In the genomic region with DNA sequence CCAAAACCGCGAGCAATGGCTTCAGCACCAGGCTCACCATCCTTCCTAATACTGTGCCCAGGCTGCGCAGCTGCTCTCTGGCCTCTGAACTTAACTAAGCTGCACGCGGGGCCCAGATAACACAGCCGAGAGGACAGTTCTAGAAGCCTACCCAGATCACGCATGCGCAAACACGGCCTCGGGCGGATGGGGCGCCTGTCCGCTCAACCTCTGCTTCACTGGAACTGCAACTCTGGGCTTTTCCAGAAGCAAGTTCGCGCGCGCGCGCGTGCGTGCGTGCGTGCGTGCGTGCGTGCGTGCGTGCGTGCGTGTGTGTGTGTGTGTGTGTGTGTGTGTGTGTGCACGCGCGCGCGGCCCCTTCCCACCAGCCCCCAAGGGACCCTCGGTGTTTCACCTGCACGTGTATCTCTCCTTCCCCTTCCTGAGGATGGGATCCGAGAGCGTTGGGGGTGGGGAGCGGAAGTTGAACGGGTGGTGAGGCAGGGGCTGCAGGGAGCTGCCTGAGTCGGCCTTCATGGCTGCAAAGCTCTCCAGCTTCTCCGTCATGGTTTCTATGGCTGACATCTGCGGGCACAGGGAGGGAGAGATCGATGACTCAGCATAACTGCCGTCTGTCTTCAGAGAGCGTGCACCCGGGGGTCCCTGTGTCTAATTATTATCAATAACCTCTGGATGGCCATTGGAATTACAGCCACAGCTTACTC, we compare ENCODE assay signal across 8 mouse cellular contexts. TPM values are rescaled to one million over a fixed set of nuclear protein-coding genes. Genes with fewer than 3 reads are reported as not detected.
DNase-seq lines count a peak whose midpoint lies in the region; ATAC-seq and TF ChIP-seq lines count a peak whose summit lies in the region.

No protein-coding gene starts in this region.

- no peaks in the 10 kb centered on the region for H3K9me3 ChIP-seq in forebrain, embryonic 10.5 days
- no peaks in the 10 kb centered on the region for H3K9me3 ChIP-seq in forebrain, embryonic 11.5 days (ENCODE audit: control insufficient read depth, low read length)
- H3K9me3 ChIP-seq in forebrain, embryonic 12.5 days = no peaks in the 10 kb centered on the region
- H3K9me3 ChIP-seq in hindbrain, embryonic 14.5 days (ENCODE audit: control insufficient read depth, low read length) = no peaks in the 10 kb centered on the region
- H3K9me3 ChIP-seq in lung, embryonic 15.5 days = no peaks in the 10 kb centered on the region

- peaks cover 56% of the 10 kb centered on the region for H3K27me3 ChIP-seq in forebrain, embryonic 10.5 days (ENCODE audit: poor library complexity, severe bottlenecking)
- no peaks in the 10 kb centered on the region for H3K27me3 ChIP-seq in forebrain, embryonic 11.5 days (ENCODE audit: control insufficient read depth, insufficient read depth, low read length)
- 0 out of 2 replicates have a peak, but pooled peaks cover 5% of the 10 kb centered on the region for H3K27me3 ChIP-seq in forebrain, embryonic 12.5 days
- H3K27me3 ChIP-seq in hindbrain, embryonic 14.5 days (ENCODE audit: control insufficient read depth, insufficient read depth, low read length) = peaks cover 12% of the 10 kb centered on the region
- peaks cover 3% of the 10 kb centered on the region; the same call in 1 of the 2 replicates for H3K27me3 ChIP-seq in lung, embryonic 15.5 days
- no peaks in the 10 kb centered on the region for H3K27me3 ChIP-seq in small intestine, adult 2 months (ENCODE audit: control insufficient read depth, insufficient read depth, low read length)

- no peak overlapping the region; the same call in 1 of the 2 replicates for H3K9ac ChIP-seq in forebrain, embryonic 11.5 days (ENCODE audit: low read length)
- H3K9ac ChIP-seq in forebrain, embryonic 12.5 days = no peak overlapping the region
- H3K9ac ChIP-seq in hindbrain, embryonic 14.5 days = 0 out of 2 replicates have a peak overlapping the region, but pooled peaks have one; percentile 13
- peak overlapping the region; percentile 14; the same call in 1 of the 2 replicates for H3K9ac ChIP-seq in lung, embryonic 15.5 days

- TF ChIP-seq POLR2A in bone marrow macrophage, adult 2 months (IDR thresholded peaks at IDR 0.05; ENCODE audit: borderline replicate concordance, low read depth, low read length) = no peak
- TF ChIP-seq POLR2A in small intestine, adult 2 months (IDR thresholded peaks at IDR 0.05; ENCODE audit: low read depth, low read length) = no peak

- peaks cover 78% of the 10 kb centered on the region for H3K36me3 ChIP-seq in forebrain, embryonic 10.5 days (replicated peaks)
- H3K36me3 ChIP-seq in forebrain, embryonic 11.5 days (ENCODE audit: control insufficient read depth, insufficient read depth, low read length) = no peaks in the 10 kb centered on the region; the same call in 1 of the 2 replicates
- H3K36me3 ChIP-seq in forebrain, embryonic 12.5 days (replicated peaks) = peaks cover 30% of the 10 kb centered on the region
- no peaks in the 10 kb centered on the region for H3K36me3 ChIP-seq in hindbrain, embryonic 14.5 days (replicated peaks; ENCODE audit: control insufficient read depth, insufficient read depth)
- H3K36me3 ChIP-seq in lung, embryonic 15.5 days = no peaks in the 10 kb centered on the region
- H3K36me3 ChIP-seq in small intestine, adult 2 months (ENCODE audit: control insufficient read depth, insufficient read depth, low read length) = peaks cover 4% of the 10 kb centered on the region; the same call in 1 of the 2 replicates

- H3K4me1 ChIP-seq in forebrain, embryonic 10.5 days = peaks cover 69% of the 10 kb centered on the region
- peaks cover 15% of the 10 kb centered on the region for H3K4me1 ChIP-seq in forebrain, embryonic 11.5 days (replicated peaks; ENCODE audit: control insufficient read depth, insufficient read depth, low read length)
- H3K4me1 ChIP-seq in bone marrow macrophage, adult 2 months (ENCODE audit: control insufficient read depth, insufficient read depth, low read length) = no peaks in the 10 kb centered on the region
- H3K4me1 ChIP-seq in forebrain, embryonic 12.5 days = peaks cover 28% of the 10 kb centered on the region
- H3K4me1 ChIP-seq in hindbrain, embryonic 14.5 days (replicated peaks; ENCODE audit: control insufficient read depth, insufficient read depth, low read length) = peaks cover 20% of the 10 kb centered on the region
- peaks cover 41% of the 10 kb centered on the region; the same call in 1 of the 2 replicates for H3K4me1 ChIP-seq in lung, embryonic 15.5 days
- H3K4me1 ChIP-seq in small intestine, adult 2 months (ENCODE audit: control insufficient read depth, insufficient read depth, insufficient read length, low read length) = no peaks in the 10 kb centered on the region

- H3K4me3 ChIP-seq in forebrain, embryonic 10.5 days = peak overlapping the region; percentile 5; the same call in 1 of the 2 replicates
- no peak overlapping the region for H3K4me3 ChIP-seq in forebrain, embryonic 11.5 days (ENCODE audit: low read depth, low read length)
- H3K4me3 ChIP-seq in bone marrow macrophage, adult 2 months (ENCODE audit: insufficient read depth, low read length) = peak overlapping the region; percentile 54
- no peak overlapping the region for H3K4me3 ChIP-seq in forebrain, embryonic 12.5 days (replicated peaks)
- H3K4me3 ChIP-seq in hindbrain, embryonic 14.5 days (replicated peaks; ENCODE audit: low read length) = peak overlapping the region; percentile 16
- peak overlapping the region; percentile 24 for H3K4me3 ChIP-seq in lung, embryonic 15.5 days
- peak overlapping the region; percentile 54 for H3K4me3 ChIP-seq in small intestine, adult 2 months (ENCODE audit: low read depth, low read length)

- no peak for DNase-seq in forebrain, embryonic 10.5 days (ENCODE audit: extremely low spot score, low spot score)
- DNase-seq in forebrain, embryonic 11.5 days (ENCODE audit: low spot score) = no peak
- peak; percentile 54 for DNase-seq in hindbrain, embryonic 14.5 days (ENCODE audit: low spot score)
- DNase-seq in natural killer cell, adult 2 months (ENCODE audit: low spot score in 2 of 2) = no peak

- no peak for ATAC-seq in forebrain, embryonic 11.5 days (replicated peaks; ENCODE audit: low FRiP score)
- no peak for ATAC-seq in forebrain, embryonic 12.5 days (ENCODE audit: low FRiP score)
- no peak; the same call in 1 of the 2 replicates for ATAC-seq in hindbrain, embryonic 14.5 days (ENCODE audit: low FRiP score)
- no peak for ATAC-seq in lung, embryonic 15.5 days (ENCODE audit: borderline replicate concordance, extremely low read depth, low FRiP score, low TSS enrichment)

- no peak overlapping the region; the same call in 1 of the 2 replicates for H3K4me2 ChIP-seq in forebrain, embryonic 11.5 days (ENCODE audit: low read depth, low read length, severe bottlenecking)
- H3K4me2 ChIP-seq in forebrain, embryonic 12.5 days = peak overlapping the region; percentile 4; the same call in 1 of the 2 replicates
- H3K4me2 ChIP-seq in hindbrain, embryonic 14.5 days (replicated peaks) = peak overlapping the region; percentile 40
- H3K4me2 ChIP-seq in lung, embryonic 15.5 days = peak overlapping the region; percentile 46

- WGBS in forebrain, embryonic 10.5 days = 74% methylated on average over 48 of the region's 48 CpGs
- WGBS in forebrain, embryonic 11.5 days = 74% methylated on average over 48 of the region's 48 CpGs
- WGBS in forebrain, embryonic 12.5 days = 75% methylated on average over 48 of the region's 48 CpGs
- WGBS in hindbrain, embryonic 14.5 days = 53% methylated on average over 47 of the region's 48 CpGs
- 60% methylated on average over 48 of the region's 48 CpGs for WGBS in lung, embryonic 15.5 days
- WGBS in small intestine, adult 2 months = 78% methylated on average over 48 of the region's 48 CpGs

- H3K27ac ChIP-seq in forebrain, embryonic 10.5 days = 0 out of 2 replicates have a peak overlapping the region, but pooled peaks have one; percentile 54
- H3K27ac ChIP-seq in forebrain, embryonic 11.5 days (ENCODE audit: low read depth, low read length) = no peak overlapping the region
- H3K27ac ChIP-seq in bone marrow macrophage, adult 2 months (ENCODE audit: insufficient read depth, low read depth, low read length) = no peak overlapping the region
- 0 out of 2 replicates have a peak overlapping the region, but pooled peaks have one; percentile 13 for H3K27ac ChIP-seq in forebrain, embryonic 12.5 days
- no peak overlapping the region for H3K27ac ChIP-seq in hindbrain, embryonic 14.5 days
- no peak overlapping the region for H3K27ac ChIP-seq in lung, embryonic 15.5 days
- no peak overlapping the region for H3K27ac ChIP-seq in small intestine, adult 2 months (ENCODE audit: insufficient read depth, low read depth, low read length)

- TF ChIP-seq CTCF in bone marrow macrophage, adult 2 months (IDR thresholded peaks at IDR 0.05; ENCODE audit: low read depth, low read length) = no peak
- TF ChIP-seq CTCF in small intestine, adult 2 months (IDR thresholded peaks at IDR 0.05; ENCODE audit: extremely low read depth, insufficient read length, insufficient replicate concordance, low read depth, low read length) = no peak

RNA-seq across cellular contexts. Expression of a gene that starts 1.1 kb away (rescaled TPM):
- not detected in 2 replicates for polyA plus RNA-seq in forebrain, embryonic 10.5 days (2016; fragmentation: Nextera tagmentation; extraction: Ambion mirVana)
- not detected in 2 replicates for polyA plus RNA-seq in forebrain, embryonic 11.5 days (2014; fragmentation: Nextera tagmentation; extraction: Ambion mirVana)
- not detected in 2 replicates for polyA plus RNA-seq in bone marrow macrophage, adult 2 months (2012; ENCODE audit: insufficient read depth, insufficient read length, missing spikeins)
- polyA plus RNA-seq in forebrain, embryonic 12.5 days (2016; fragmentation: Nextera tagmentation; extraction: Ambion mirVana) = 0.23 TPM in 1 of 2 replicates, not detected in the other
- polyA plus RNA-seq in hindbrain, embryonic 14.5 days (2014; fragmentation: Nextera tagmentation; extraction: Ambion mirVana) = not detected in 2 replicates
- not detected in 2 replicates for polyA plus RNA-seq in lung, embryonic 15.5 days (2015; fragmentation: Nextera tagmentation; extraction: Ambion mirVana)
- not detected in 2 replicates for polyA plus RNA-seq in small intestine, adult 2 months (2012; rRNA removed)

RNA-seq across cellular contexts. Expression of a gene that starts 33.4 kb away (rescaled TPM):
- polyA plus RNA-seq in forebrain, embryonic 10.5 days (2016; fragmentation: Nextera tagmentation; extraction: Ambion mirVana) = 2.6 and 3.4 TPM in 2 replicates
- 0.90 and 1.2 TPM in 2 replicates for polyA plus RNA-seq in forebrain, embryonic 11.5 days (2014; fragmentation: Nextera tagmentation; extraction: Ambion mirVana)
- polyA plus RNA-seq in bone marrow macrophage, adult 2 months (2012; ENCODE audit: insufficient read depth, insufficient read length, missing spikeins) = not detected in 2 replicates
- 0.64 and 1.2 TPM in 2 replicates for polyA plus RNA-seq in forebrain, embryonic 12.5 days (2016; fragmentation: Nextera tagmentation; extraction: Ambion mirVana)
- 1.4 and 1.5 TPM in 2 replicates for polyA plus RNA-seq in hindbrain, embryonic 14.5 days (2014; fragmentation: Nextera tagmentation; extraction: Ambion mirVana)
- polyA plus RNA-seq in lung, embryonic 15.5 days (2015; fragmentation: Nextera tagmentation; extraction: Ambion mirVana) = 20.8 and 23.0 TPM in 2 replicates
- 69.0 and 179 TPM in 2 replicates for polyA plus RNA-seq in small intestine, adult 2 months (2012; rRNA removed)

Comparison
In these comparisons a context has a peak if more than half of its experiments do, and no peak if none do; other contexts are left out.
1. H3K27ac ChIP-seq: peak in forebrain, embryonic 10.5 days (single experiment) and forebrain, embryonic 12.5 days (single experiment); none in forebrain, embryonic 11.5 days (single experiment), bone marrow macrophage, adult 2 months (single experiment), hindbrain, embryonic 14.5 days (single experiment), lung, embryonic 15.5 days (single experiment) and small intestine, adult 2 months (single experiment).
2. H3K4me3 ChIP-seq: peak in forebrain, embryonic 10.5 days (single experiment), bone marrow macrophage, adult 2 months (single experiment), hindbrain, embryonic 14.5 days (single experiment), lung, embryonic 15.5 days (single experiment) and small intestine, adult 2 months (single experiment); none in forebrain, embryonic 11.5 days (single experiment) and forebrain, embryonic 12.5 days (single experiment).
3. H3K9ac ChIP-seq: peak in hindbrain, embryonic 14.5 days (single experiment) and lung, embryonic 15.5 days (single experiment); none in forebrain, embryonic 11.5 days (single experiment) and forebrain, embryonic 12.5 days (single experiment).